Comparison of ENCODE assay signal across 12 mouse cellular contexts in the genomic region with DNA sequence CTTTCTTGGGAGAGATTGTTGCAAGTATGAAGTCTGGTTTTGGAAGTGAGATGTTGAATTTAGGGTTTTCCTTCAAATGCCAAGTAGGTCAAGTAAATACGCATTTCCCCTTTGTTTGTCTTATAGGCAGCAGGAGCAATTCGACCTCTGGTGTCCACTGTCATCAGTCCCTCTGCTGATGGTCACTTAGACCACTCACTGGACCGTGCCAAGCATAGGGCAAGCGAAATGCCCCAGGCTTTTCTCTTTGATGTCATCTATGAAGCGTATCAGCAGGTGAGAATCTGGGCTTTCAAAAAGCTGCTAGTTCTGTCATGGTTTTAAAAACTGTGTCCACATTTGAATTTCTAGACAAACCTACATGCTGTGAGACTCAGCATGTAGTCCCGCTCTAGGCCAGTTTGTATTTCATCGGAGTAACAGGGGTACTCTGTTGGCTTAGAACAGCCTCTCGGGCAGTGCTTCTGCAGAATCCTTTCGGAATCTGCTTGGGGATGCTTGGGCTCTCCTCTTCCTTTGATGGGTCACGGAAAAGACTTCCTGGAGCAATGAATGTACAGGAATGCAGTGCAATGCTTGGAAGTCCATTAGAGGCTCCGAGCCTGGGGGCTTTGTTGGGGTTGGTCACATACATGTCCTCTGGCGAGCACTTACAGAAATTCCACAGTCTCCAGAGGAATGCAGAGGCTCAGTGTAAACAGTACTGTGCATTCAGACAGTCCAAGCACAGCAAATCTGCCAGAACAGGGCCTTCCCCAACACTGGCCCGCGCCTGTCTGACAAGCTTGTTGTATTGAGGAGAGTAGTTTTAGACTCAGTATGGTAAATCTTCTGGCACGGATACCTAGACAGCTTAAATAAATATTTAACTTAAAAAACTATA. TPM values are rescaled to one million over a fixed set of nuclear protein-coding genes. Genes with fewer than 3 reads are reported as not detected.
A peak's percentile ranks its signal among the peaks of the same experiment; 100 is the strongest.
DNase-seq lines count a peak whose midpoint lies in the region; ATAC-seq and TF ChIP-seq lines count a peak whose summit lies in the region.
"Had no signal": no experiment of that assay in that cellular context is flagged by ENCODE, and none has a peak within 500 bp of the region (broad histone marks: within the 10 kb centered on the region; RNA-seq: fewer than 3 reads in every experiment).

No protein-coding gene starts in this region.

- H3K27ac ChIP-seq in midbrain, embryonic 10.5 days (replicated peaks), result no peak overlapping the region
- H3K27ac ChIP-seq in midbrain, postnatal 0 days (ENCODE audit: low read depth, low read length), result no peak overlapping the region
- 0 out of 2 replicates have a peak overlapping the region, but pooled peaks have one; percentile 19 for H3K27ac ChIP-seq in embryonic facial prominence, embryonic 15.5 days (replicated peaks)
- peak overlapping the region; percentile 50; the same call in 1 of the 2 replicates for H3K27ac ChIP-seq in kidney, postnatal 0 days
- H3K27ac ChIP-seq in stomach, embryonic 15.5 days, result peak overlapping the region; percentile 48
- H3K27ac ChIP-seq in forebrain, embryonic 12.5 days, result no peak overlapping the region
- H3K27ac ChIP-seq: left cerebral cortex, adult 2 months had no signal

- H3K4me2 ChIP-seq in midbrain, postnatal 0 days (ENCODE audit: low read depth, low read length, poor library complexity, severe bottlenecking), result no peak overlapping the region
- H3K4me2 ChIP-seq in embryonic facial prominence, embryonic 15.5 days (replicated peaks), result no peak overlapping the region
- H3K4me2 ChIP-seq in kidney, postnatal 0 days (ENCODE audit: low read length), result no peak overlapping the region
- no peak overlapping the region for H3K4me2 ChIP-seq in stomach, embryonic 15.5 days
- H3K4me2 ChIP-seq in forebrain, embryonic 12.5 days, result no peak overlapping the region

- H3K27me3 ChIP-seq in midbrain, embryonic 10.5 days (ENCODE audit: low read depth, poor library complexity, severe bottlenecking), result no peaks in the 10 kb centered on the region
- H3K27me3 ChIP-seq in midbrain, postnatal 0 days (ENCODE audit: insufficient read depth, low read length), result no peaks in the 10 kb centered on the region
- no peaks in the 10 kb centered on the region for H3K27me3 ChIP-seq in embryonic facial prominence, embryonic 15.5 days
- no peaks in the 10 kb centered on the region for H3K27me3 ChIP-seq in kidney, postnatal 0 days (ENCODE audit: insufficient read depth, low read length)
- H3K27me3 ChIP-seq in stomach, embryonic 15.5 days (replicated peaks), result no peaks in the 10 kb centered on the region
- H3K27me3 ChIP-seq in forebrain, embryonic 12.5 days, result no peaks in the 10 kb centered on the region

- peak; percentile 15 for DNase-seq in midbrain, embryonic 10.5 days (ENCODE audit: low spot score)
- DNase-seq in midbrain, postnatal 0 days (ENCODE audit: low spot score), result no peak
- DNase-seq in kidney, postnatal 0 days (ENCODE audit: low spot score), result peak; percentile 73
- DNase-seq in cerebellum, adult 11 months, result no peak
- no peak for DNase-seq in ovary, postnatal 14 days (ENCODE audit: low spot score)
- DNase-seq: gastrocnemius, postnatal 14 days; lung, postnatal 10 days; spleen, adult 18-20 months had no signal

- H3K9me3 ChIP-seq in midbrain, embryonic 10.5 days (replicated peaks), result no peaks in the 10 kb centered on the region
- H3K9me3 ChIP-seq in midbrain, postnatal 0 days (ENCODE audit: low read length), result no peaks in the 10 kb centered on the region
- no peaks in the 10 kb centered on the region for H3K9me3 ChIP-seq in embryonic facial prominence, embryonic 15.5 days (replicated peaks)
- no peaks in the 10 kb centered on the region for H3K9me3 ChIP-seq in kidney, postnatal 0 days (replicated peaks; ENCODE audit: low read length)
- no peaks in the 10 kb centered on the region for H3K9me3 ChIP-seq in stomach, embryonic 15.5 days
- H3K9me3 ChIP-seq in forebrain, embryonic 12.5 days, result no peaks in the 10 kb centered on the region

- no peak; the same call in 1 of the 2 replicates for ATAC-seq in midbrain, postnatal 0 days (ENCODE audit: low FRiP score)
- peak; percentile 54 for ATAC-seq in embryonic facial prominence, embryonic 15.5 days (ENCODE audit: insufficient number of reproducible peaks, low FRiP score, low TSS enrichment, low read depth)
- ATAC-seq in kidney, postnatal 0 days (replicated peaks; ENCODE audit: low FRiP score, low read depth), result peak; percentile 77; the same call in 1 of the 2 replicates
- peak; percentile 82 for ATAC-seq in stomach, embryonic 15.5 days (ENCODE audit: insufficient read depth, low FRiP score, low read depth)
- ATAC-seq in forebrain, embryonic 12.5 days (ENCODE audit: low FRiP score), result no peak

- peaks cover 8% of the 10 kb centered on the region; the same call in 1 of the 2 replicates for H3K4me1 ChIP-seq in midbrain, embryonic 10.5 days
- H3K4me1 ChIP-seq in midbrain, postnatal 0 days (ENCODE audit: insufficient read depth, low read length), result no peaks in the 10 kb centered on the region
- 0 out of 2 replicates have a peak, but pooled peaks cover 5% of the 10 kb centered on the region for H3K4me1 ChIP-seq in embryonic facial prominence, embryonic 15.5 days
- peaks cover 8% of the 10 kb centered on the region for H3K4me1 ChIP-seq in kidney, postnatal 0 days (replicated peaks; ENCODE audit: insufficient read depth, low read length)
- no peaks in the 10 kb centered on the region for H3K4me1 ChIP-seq in stomach, embryonic 15.5 days
- H3K4me1 ChIP-seq in forebrain, embryonic 12.5 days, result no peaks in the 10 kb centered on the region

- H3K4me3 ChIP-seq in midbrain, embryonic 10.5 days, result no peak overlapping the region
- no peak overlapping the region for H3K4me3 ChIP-seq in midbrain, postnatal 0 days (ENCODE audit: low read depth, low read length)
- no peak overlapping the region for H3K4me3 ChIP-seq in embryonic facial prominence, embryonic 15.5 days (replicated peaks)
- no peak overlapping the region for H3K4me3 ChIP-seq in kidney, postnatal 0 days (replicated peaks; ENCODE audit: low read depth, low read length)
- H3K4me3 ChIP-seq in stomach, embryonic 15.5 days (replicated peaks), result no peak overlapping the region
- H3K4me3 ChIP-seq in forebrain, embryonic 12.5 days (replicated peaks), result no peak overlapping the region
- H3K4me3 ChIP-seq: left cerebral cortex, adult 2 months had no signal

- no peaks in the 10 kb centered on the region for H3K36me3 ChIP-seq in midbrain, embryonic 10.5 days
- H3K36me3 ChIP-seq in midbrain, postnatal 0 days (ENCODE audit: insufficient read depth, low read length), result no peaks in the 10 kb centered on the region
- H3K36me3 ChIP-seq in embryonic facial prominence, embryonic 15.5 days, result no peaks in the 10 kb centered on the region
- H3K36me3 ChIP-seq in kidney, postnatal 0 days (ENCODE audit: insufficient read depth, low read length), result no peaks in the 10 kb centered on the region
- H3K36me3 ChIP-seq in stomach, embryonic 15.5 days, result no peaks in the 10 kb centered on the region
- no peaks in the 10 kb centered on the region for H3K36me3 ChIP-seq in forebrain, embryonic 12.5 days (replicated peaks)

- TF ChIP-seq CTCF in midbrain, postnatal 0 days (IDR thresholded peaks at IDR 0.05), result no peak
- no peak for TF ChIP-seq CTCF in kidney, postnatal 0 days (IDR thresholded peaks at IDR 0.05; ENCODE audit: low read depth)

- 70% methylated on average over 15 of the region's 15 CpGs for WGBS in midbrain, embryonic 10.5 days
- 60% methylated on average over 15 of the region's 15 CpGs for WGBS in midbrain, postnatal 0 days
- 51% methylated on average over 15 of the region's 15 CpGs for WGBS in embryonic facial prominence, embryonic 15.5 days
- WGBS in kidney, postnatal 0 days, result 44% methylated on average over 15 of the region's 15 CpGs
- 47% methylated on average over 15 of the region's 15 CpGs for WGBS in stomach, embryonic 15.5 days
- 83% methylated on average over 15 of the region's 15 CpGs for WGBS in forebrain, embryonic 12.5 days

- H3K9ac ChIP-seq in midbrain, postnatal 0 days (replicated peaks; ENCODE audit: low read length, poor library complexity, severe bottlenecking), result no peak overlapping the region
- H3K9ac ChIP-seq in embryonic facial prominence, embryonic 15.5 days, result no peak overlapping the region
- H3K9ac ChIP-seq in kidney, postnatal 0 days (ENCODE audit: low read depth, low read length), result no peak overlapping the region
- H3K9ac ChIP-seq in stomach, embryonic 15.5 days, result no peak overlapping the region
- no peak overlapping the region for H3K9ac ChIP-seq in forebrain, embryonic 12.5 days

RNA-seq across cellular contexts. Expression of gene D630036H23Rik, which starts 44.4 kb away (rescaled TPM):
- 0.58 and 0.71 TPM in 2 replicates for polyA plus RNA-seq in midbrain, embryonic 10.5 days (2016; fragmentation: Nextera tagmentation; extraction: Ambion mirVana)
- total RNA-seq in midbrain, postnatal 0 days (2014; rRNA removed), result 1.4 and 4.8 TPM in 2 replicates
- polyA plus RNA-seq in midbrain, postnatal 0 days (2015; fragmentation: Nextera tagmentation; extraction: Ambion mirVana), result 3.1 and 3.2 TPM in 2 replicates
- polyA plus RNA-seq in embryonic facial prominence, embryonic 15.5 days (2015; fragmentation: Nextera tagmentation; extraction: Ambion mirVana), result 2.8 and 3.1 TPM in 2 replicates
- 5.1 and 6.1 TPM in 2 replicates for polyA plus RNA-seq in kidney, postnatal 0 days (2015; fragmentation: Nextera tagmentation; extraction: Ambion mirVana)
- polyA plus RNA-seq in stomach, embryonic 15.5 days (2015; fragmentation: Nextera tagmentation; extraction: Ambion mirVana), result 1.7 and 2.1 TPM in 2 replicates
- polyA plus RNA-seq in forebrain, embryonic 12.5 days (2016; fragmentation: Nextera tagmentation; extraction: Ambion mirVana), result 1.6 and 2.4 TPM in 2 replicates

RNA-seq across cellular contexts. Expression of gene Ispd, which starts 45.2 kb away (rescaled TPM):
- 7.2 and 9.2 TPM in 2 replicates for polyA plus RNA-seq in midbrain, embryonic 10.5 days (2016; fragmentation: Nextera tagmentation; extraction: Ambion mirVana)
- 9.3 and 14.6 TPM in 2 replicates for total RNA-seq in midbrain, postnatal 0 days (2014; rRNA removed)
- polyA plus RNA-seq in midbrain, postnatal 0 days (2015; fragmentation: Nextera tagmentation; extraction: Ambion mirVana), result 11.4 and 11.9 TPM in 2 replicates
- polyA plus RNA-seq in embryonic facial prominence, embryonic 15.5 days (2015; fragmentation: Nextera tagmentation; extraction: Ambion mirVana), result 13.3 and 15.8 TPM in 2 replicates
- 21.4 and 21.7 TPM in 2 replicates for polyA plus RNA-seq in kidney, postnatal 0 days (2015; fragmentation: Nextera tagmentation; extraction: Ambion mirVana)
- polyA plus RNA-seq in stomach, embryonic 15.5 days (2015; fragmentation: Nextera tagmentation; extraction: Ambion mirVana), result 10.9 and 11.5 TPM in 2 replicates
- 8.0 and 8.4 TPM in 2 replicates for polyA plus RNA-seq in forebrain, embryonic 12.5 days (2016; fragmentation: Nextera tagmentation; extraction: Ambion mirVana)

Comparison
In these comparisons a context has a peak if more than half of its experiments do, and no peak if none do; other contexts are left out.
1. DNase-seq: peak in midbrain, embryonic 10.5 days (single experiment) and kidney, postnatal 0 days (single experiment); none in midbrain, postnatal 0 days (single experiment), cerebellum, adult 11 months (single experiment) and ovary, postnatal 14 days (single experiment).
2. H3K27ac ChIP-seq: peak in embryonic facial prominence, embryonic 15.5 days (single experiment), kidney, postnatal 0 days (single experiment) and stomach, embryonic 15.5 days (single experiment); none in midbrain, embryonic 10.5 days (single experiment), midbrain, postnatal 0 days (single experiment) and forebrain, embryonic 12.5 days (single experiment).
3. ATAC-seq: peak in embryonic facial prominence, embryonic 15.5 days (single experiment), kidney, postnatal 0 days (single experiment) and stomach, embryonic 15.5 days (single experiment); none in midbrain, postnatal 0 days (single experiment) and forebrain, embryonic 12.5 days (single experiment).